Mouse (Mus musculus): ENCODE measurements around the gene Bdnf. TPM values are rescaled to one million over a fixed set of nuclear protein-coding genes. Genes with fewer than 3 reads are reported as not detected.

Gene Bdnf
- polyA plus RNA-seq, 1 experiment from 2014 or later = 1.9 TPM

GRCm38 (mm10) chr2:109733201-109734039 is 58.9 kb downstream of the Bdnf start:
- ATAC-seq (ENCODE audit: insufficient read depth, low FRiP score) = no peak
- Histone ChIP-seq H3K4me2 (ENCODE audit: low read depth, low read length) (peak overlapping the region; percentile 11; the same call in 1 of the 2 replicates), H3K4me3 (replicated peaks; ENCODE audit: low read length) (no peak overlapping the region), H3K9ac (ENCODE audit: low read length) (no peak overlapping the region), H3K27ac (ENCODE audit: low read length) (no peak overlapping the region), H3K9me3 (replicated peaks; ENCODE audit: control insufficient read depth, low read length) (no peaks in the 10 kb centered on the region), H3K27me3 (ENCODE audit: control insufficient read depth, insufficient read depth, low read length) (no peaks in the 10 kb centered on the region), H3K36me3 (ENCODE audit: control insufficient read depth, insufficient read depth, low read length) (no peaks in the 10 kb centered on the region), H3K4me1 (ENCODE audit: control insufficient read depth, insufficient read depth, low read length) (0 out of 2 replicates have a peak, but pooled peaks cover 4% of the 10 kb centered on the region)
- 39% methylated on average over 9 of the region's 9 CpGs for WGBS

DNA sequence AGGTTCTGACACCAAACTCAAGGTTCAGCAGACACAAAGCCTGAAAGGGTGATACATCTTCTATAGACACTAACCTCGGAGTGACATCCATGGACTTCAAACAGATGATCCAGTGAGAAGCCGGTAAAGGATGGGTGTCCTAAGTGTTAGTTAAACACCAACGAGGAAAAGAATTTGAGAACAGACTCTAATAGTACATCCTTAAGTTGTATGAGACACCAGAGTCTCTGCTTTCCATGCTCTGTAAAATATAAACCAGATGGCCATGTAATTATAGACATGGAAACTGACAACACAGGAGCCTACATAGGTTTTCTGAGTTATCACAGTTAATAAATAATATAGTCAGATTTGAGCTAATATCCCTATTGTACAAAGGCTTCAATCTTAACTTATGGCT is 59.7 kb downstream of the Bdnf start:
- no peak for ATAC-seq (ENCODE audit: insufficient read depth, low FRiP score)
- H3K4me3 ChIP-seq (replicated peaks; ENCODE audit: low read length) = no peak overlapping the region

GRCm38 (mm10) chr2:109734666-109735065 is 60.2 kb downstream of the Bdnf start:
- no peak for ATAC-seq (ENCODE audit: insufficient read depth, low FRiP score)
- Histone ChIP-seq H3K9ac (ENCODE audit: low read length) (no peak overlapping the region), H3K27ac (ENCODE audit: low read length) (no peak overlapping the region), H3K4me1 (ENCODE audit: control insufficient read depth, insufficient read depth, low read length) (0 out of 2 replicates have a peak, but pooled peaks cover 4% of the 10 kb centered on the region), H3K36me3 (ENCODE audit: control insufficient read depth, insufficient read depth, low read length) (no peaks in the 10 kb centered on the region), H3K9me3 (replicated peaks; ENCODE audit: control insufficient read depth, low read length) (no peaks in the 10 kb centered on the region), H3K27me3 (ENCODE audit: control insufficient read depth, insufficient read depth, low read length) (no peaks in the 10 kb centered on the region), H3K4me3 (replicated peaks; ENCODE audit: low read length) (no peak overlapping the region), H3K4me2 (ENCODE audit: low read depth, low read length) (no peak overlapping the region)
- 70% methylated on average over 6 of the region's 6 CpGs for WGBS

More for the DNA sequence above, 59.7 kb downstream of the Bdnf start:
- Histone ChIP-seq H3K36me3 (ENCODE audit: control insufficient read depth, insufficient read depth, low read length) (no peaks in the 10 kb centered on the region), H3K4me1 (ENCODE audit: control insufficient read depth, insufficient read depth, low read length) (0 out of 2 replicates have a peak, but pooled peaks cover 4% of the 10 kb centered on the region), H3K27ac (ENCODE audit: low read length) (no peak overlapping the region), H3K27me3 (ENCODE audit: control insufficient read depth, insufficient read depth, low read length) (no peaks in the 10 kb centered on the region), H3K4me2 (ENCODE audit: low read depth, low read length) (no peak overlapping the region), H3K9ac (ENCODE audit: low read length) (no peak overlapping the region), H3K9me3 (replicated peaks; ENCODE audit: control insufficient read depth, low read length) (no peaks in the 10 kb centered on the region)
- 76% methylated on average over 3 of the region's 3 CpGs for WGBS

- Histone ChIP-seq H3K36me3 (ENCODE audit: control insufficient read depth, insufficient read depth, low read length) (no peaks in the 10 kb centered on the region), H3K27me3 (ENCODE audit: control insufficient read depth, insufficient read depth, low read length) (no peaks in the 10 kb centered on the region), H3K4me1 (ENCODE audit: control insufficient read depth, insufficient read depth, low read length) (0 out of 2 replicates have a peak, but pooled peaks cover 4% of the 10 kb centered on the region), H3K4me2 (ENCODE audit: low read depth, low read length) (no peak overlapping the region), H3K4me3 (replicated peaks; ENCODE audit: low read length) (no peak overlapping the region), H3K9me3 (replicated peaks; ENCODE audit: control insufficient read depth, low read length) (no peaks in the 10 kb centered on the region), H3K9ac (ENCODE audit: low read length) (no peak overlapping the region), H3K27ac (ENCODE audit: low read length) (no peak overlapping the region)
- 60% methylated on average over 7 of the region's 7 CpGs for WGBS
- ATAC-seq (ENCODE audit: insufficient read depth, low FRiP score) = no peak
Measured at GRCm38 (mm10) chr2:109735347-109735746, 60.8 kb downstream of the Bdnf start.

DNA sequence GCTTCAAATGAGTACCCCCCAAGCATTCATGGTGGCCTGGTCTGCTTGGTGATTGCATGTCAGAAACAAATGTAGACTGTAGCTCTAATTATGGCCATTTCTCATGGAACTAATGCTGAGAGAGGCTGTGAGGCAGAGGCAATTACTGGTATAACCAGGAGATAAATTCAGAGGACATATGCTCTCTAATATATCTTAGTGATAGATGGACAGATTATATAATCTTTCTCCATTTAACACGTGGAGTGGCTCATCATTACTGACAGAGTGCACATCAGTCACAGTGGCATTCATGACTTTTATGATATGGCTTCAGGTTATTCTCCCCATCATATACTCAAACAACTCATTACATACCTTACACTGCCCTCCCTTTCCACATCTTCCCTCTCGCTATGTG is 61.8 kb downstream of the Bdnf start:
- Histone ChIP-seq H3K9ac (ENCODE audit: low read length) (no peak overlapping the region), H3K9me3 (replicated peaks; ENCODE audit: control insufficient read depth, low read length) (no peaks in the 10 kb centered on the region), H3K4me3 (replicated peaks; ENCODE audit: low read length) (no peak overlapping the region), H3K4me2 (ENCODE audit: low read depth, low read length) (no peak overlapping the region), H3K4me1 (ENCODE audit: control insufficient read depth, insufficient read depth, low read length) (0 out of 2 replicates have a peak, but pooled peaks cover 4% of the 10 kb centered on the region), H3K27ac (ENCODE audit: low read length) (no peak overlapping the region), H3K36me3 (ENCODE audit: control insufficient read depth, insufficient read depth, low read length) (no peaks in the 10 kb centered on the region), H3K27me3 (ENCODE audit: control insufficient read depth, insufficient read depth, low read length) (no peaks in the 10 kb centered on the region)
- 57% methylated on average over 2 of the region's 2 CpGs for WGBS
- ATAC-seq (ENCODE audit: insufficient read depth, low FRiP score) = no peak

DNA sequence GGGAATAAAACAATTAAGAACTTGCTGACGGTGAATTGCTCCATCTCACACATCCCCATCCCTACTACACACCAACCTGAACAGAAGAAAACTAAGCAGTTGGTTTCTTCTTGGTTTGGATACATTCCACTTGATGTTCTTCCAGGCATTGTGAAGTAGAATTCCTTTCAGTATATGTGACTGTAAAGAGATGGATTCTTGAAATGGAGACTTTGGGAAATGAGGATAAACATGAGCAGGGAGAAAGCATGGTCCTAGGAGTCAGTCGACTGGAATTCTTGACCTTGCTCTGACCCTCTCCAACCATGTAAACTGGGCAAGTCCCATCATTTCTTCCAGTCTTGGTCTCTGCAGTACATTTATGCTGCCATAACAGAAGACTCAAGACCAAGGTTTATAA is 63.8 kb downstream of the Bdnf start:
- Histone ChIP-seq H3K9ac (ENCODE audit: low read length) (no peak overlapping the region), H3K27ac (ENCODE audit: low read length) (no peak overlapping the region), H3K9me3 (replicated peaks; ENCODE audit: control insufficient read depth, low read length) (no peaks in the 10 kb centered on the region), H3K4me1 (ENCODE audit: control insufficient read depth, insufficient read depth, low read length) (0 out of 2 replicates have a peak, but pooled peaks cover 3% of the 10 kb centered on the region), H3K4me2 (ENCODE audit: low read depth, low read length) (no peak overlapping the region), H3K4me3 (replicated peaks; ENCODE audit: low read length) (no peak overlapping the region), H3K27me3 (ENCODE audit: control insufficient read depth, insufficient read depth, low read length) (no peaks in the 10 kb centered on the region), H3K36me3 (ENCODE audit: control insufficient read depth, insufficient read depth, low read length) (no peaks in the 10 kb centered on the region)
- no peak for ATAC-seq (ENCODE audit: insufficient read depth, low FRiP score)
- WGBS = 55% methylated on average over 2 of the region's 2 CpGs

- Histone ChIP-seq H3K9ac (ENCODE audit: low read length) (no peak overlapping the region), H3K27me3 (ENCODE audit: control insufficient read depth, insufficient read depth, low read length) (no peaks in the 10 kb centered on the region), H3K9me3 (replicated peaks; ENCODE audit: control insufficient read depth, low read length) (no peaks in the 10 kb centered on the region), H3K4me3 (replicated peaks; ENCODE audit: low read length) (no peak overlapping the region), H3K4me2 (ENCODE audit: low read depth, low read length) (no peak overlapping the region), H3K4me1 (ENCODE audit: control insufficient read depth, insufficient read depth, low read length) (no peaks in the 10 kb centered on the region), H3K36me3 (ENCODE audit: control insufficient read depth, insufficient read depth, low read length) (no peaks in the 10 kb centered on the region), H3K27ac (ENCODE audit: low read length) (no peak overlapping the region)
- ATAC-seq (ENCODE audit: insufficient read depth, low FRiP score) = no peak
- 76% methylated on average over 3 of the region's 3 CpGs for WGBS
Measured at GRCm38 (mm10) chr2:109743208-109743960, 68.9 kb downstream of the Bdnf start.

DNA sequence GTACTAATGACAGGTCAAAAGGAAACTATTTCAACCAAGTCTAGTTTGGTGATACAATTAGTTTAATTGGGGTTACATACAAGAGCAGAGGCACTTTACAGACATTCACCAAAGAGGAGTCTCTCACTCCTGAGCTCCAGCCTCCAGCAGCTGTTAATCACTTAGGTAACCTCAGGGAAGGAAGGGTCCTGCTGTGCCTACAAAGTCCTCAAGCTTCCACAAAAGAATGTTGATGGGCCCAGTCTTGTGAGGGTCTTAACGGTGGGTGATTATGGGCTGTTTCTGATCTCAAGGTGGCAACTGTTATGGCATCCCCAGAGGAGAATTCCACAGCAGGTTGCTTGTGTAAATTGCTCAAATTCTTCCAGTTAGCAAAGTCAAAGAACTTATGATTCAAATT is 71.7 kb downstream of the Bdnf start:
- H3K4me2 ChIP-seq (ENCODE audit: low read depth, low read length) = no peak overlapping the region
- no peaks in the 10 kb centered on the region for H3K4me1 ChIP-seq (ENCODE audit: control insufficient read depth, insufficient read depth, low read length)
- no peaks in the 10 kb centered on the region for H3K27me3 ChIP-seq (ENCODE audit: control insufficient read depth, insufficient read depth, low read length)
- no peaks in the 10 kb centered on the region for H3K9me3 ChIP-seq (replicated peaks; ENCODE audit: control insufficient read depth, low read length)
- H3K9ac ChIP-seq (ENCODE audit: low read length) = no peak overlapping the region
- ATAC-seq (ENCODE audit: insufficient read depth, low FRiP score) = no peak
- H3K27ac ChIP-seq (ENCODE audit: low read length) = no peak overlapping the region
- no peak overlapping the region for H3K4me3 ChIP-seq (replicated peaks; ENCODE audit: low read length)
- H3K36me3 ChIP-seq (ENCODE audit: control insufficient read depth, insufficient read depth, low read length) = no peaks in the 10 kb centered on the region
- 13% methylated on average over 1 of the region's 1 CpGs for WGBS

DNA sequence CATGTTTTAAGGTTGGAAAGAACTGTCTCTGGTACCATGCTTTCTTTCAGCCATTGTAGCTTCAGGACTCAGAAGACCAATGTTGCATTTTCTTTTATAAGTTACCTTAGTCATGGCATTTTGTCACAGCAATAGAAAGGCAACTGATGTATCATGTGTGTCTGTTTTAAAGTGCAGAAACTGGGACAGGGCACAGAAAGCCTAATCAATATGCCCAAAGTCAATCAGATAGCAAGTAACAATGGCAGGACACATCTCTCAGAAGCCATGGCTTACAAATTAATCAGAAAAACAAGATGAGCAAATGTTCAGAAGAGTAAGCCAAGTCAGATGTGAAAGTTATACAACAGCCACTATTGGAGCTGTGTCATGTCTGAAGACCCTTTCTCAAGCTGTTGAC is 73.9 kb downstream of the Bdnf start:
- ATAC-seq (ENCODE audit: insufficient read depth, low FRiP score) = no peak
- H3K9me3 ChIP-seq (replicated peaks; ENCODE audit: control insufficient read depth, low read length) = no peaks in the 10 kb centered on the region
- H3K27ac ChIP-seq (ENCODE audit: low read length) = no peak overlapping the region
- no peaks in the 10 kb centered on the region for H3K4me1 ChIP-seq (ENCODE audit: control insufficient read depth, insufficient read depth, low read length)
- no peak overlapping the region for H3K4me3 ChIP-seq (replicated peaks; ENCODE audit: low read length)
- no peaks in the 10 kb centered on the region for H3K36me3 ChIP-seq (ENCODE audit: control insufficient read depth, insufficient read depth, low read length)
- H3K4me2 ChIP-seq (ENCODE audit: low read depth, low read length) = no peak overlapping the region
- no peak overlapping the region for H3K9ac ChIP-seq (ENCODE audit: low read length)
- no peaks in the 10 kb centered on the region for H3K27me3 ChIP-seq (ENCODE audit: control insufficient read depth, insufficient read depth, low read length)
